Mouse (Mus musculus) heart, embryonic 10.5 days (tissue): ENCODE data around the gene Tmem150a. TPM values are rescaled to one million over a fixed set of nuclear protein-coding genes. Genes with fewer than 3 reads are reported as not detected.

Experiments used
- DNase-seq: peaks from one replicate; pipeline ENCODE4 v3.0.0-alpha.2; 2017; ENCODE audit warnings: low spot score
- H3K27ac ChIP-seq: fragments of 300-500 bp; sonication (generic); 2 replicates; pipeline ENCODE4 v1.5.1; 2016; ENCODE audit warnings: mild to moderate bottlenecking
- H3K27me3 ChIP-seq: fragments of 300-500 bp; sonication (generic); 2 replicates; pipeline ENCODE4 v1.6.1; 2016; ENCODE audit warnings: mild to moderate bottlenecking; ENCODE audit not compliant: poor library complexity, insufficient read depth, severe bottlenecking
- H3K36me3 ChIP-seq: fragments of 300-500 bp; sonication (generic); 2 replicates; pipeline ENCODE4 v1.6.1; 2016; ENCODE audit warnings: mild to moderate bottlenecking, moderate library complexity
- H3K4me1 ChIP-seq: fragments of 300-500 bp; sonication (generic); 2 replicates; pipeline ENCODE4 v1.6.1; 2016; ENCODE audit warnings: mild to moderate bottlenecking
- H3K4me3 ChIP-seq: fragments of 300-500 bp; sonication (generic); 2 replicates; pipeline ENCODE4 v1.5.1; 2016; ENCODE audit warnings: mild to moderate bottlenecking, moderate library complexity
- H3K9me3 ChIP-seq: fragments of 300-500 bp; sonication (generic); 2 replicates; pipeline ENCODE4 v1.6.1; 2016; ENCODE audit warnings: mild to moderate bottlenecking, moderate library complexity
- WGBS: fragments of 180-500 bp; shearing (Covaris S2); methylation state at CpG from one replicate; pipeline ENCODE4 v1.1.7; 2016; 5-methylcytosine and 5-hydroxymethylcytosine counted together
- polyA plus RNA-seq: library from polyadenylated mRNA; unstranded; fragments of >200 nt; fragmentation: Nextera tagmentation; extraction: Ambion mirVana; gene quantifications from 2 replicates; pipeline ENCODE4 v1.2.1, GENCODE M21; 2016

The Tmem150a gene
- polyA plus RNA-seq, 1 experiment from 2014 or later: 24.9 TPM

GRCm38 (mm10) chr6:72333111-72333510, 22.1 kb upstream of the Tmem150a start:
- Histone ChIP-seq H3K27ac (peak overlapping the region; percentile 47; the same call in 1 of the 2 replicates), H3K36me3 (peaks cover 94% of the 10 kb centered on the region), H3K4me3 (no peak overlapping the region), H3K27me3 (no peaks in the 10 kb centered on the region), H3K9me3 (no peaks in the 10 kb centered on the region), H3K4me1 (peaks cover 10% of the 10 kb centered on the region; the same call in 1 of the 2 replicates)
- 46% methylated on average over 5 of the region's 5 CpGs for WGBS
- no peak for DNase-seq

- peaks cover 66% of the 10 kb centered on the region for H3K36me3 ChIP-seq
- no peaks in the 10 kb centered on the region for H3K27me3 ChIP-seq
- H3K27ac ChIP-seq: no peak overlapping the region
- no peak for DNase-seq
- 72% methylated on average over 2 of the region's 2 CpGs for WGBS
- no peaks in the 10 kb centered on the region for H3K9me3 ChIP-seq
- H3K4me3 ChIP-seq: no peak overlapping the region
- peaks cover 14% of the 10 kb centered on the region for H3K4me1 ChIP-seq
Observed at GRCm38 (mm10) chr6:72340481-72340880, 14.8 kb upstream of the Tmem150a start.

DNA sequence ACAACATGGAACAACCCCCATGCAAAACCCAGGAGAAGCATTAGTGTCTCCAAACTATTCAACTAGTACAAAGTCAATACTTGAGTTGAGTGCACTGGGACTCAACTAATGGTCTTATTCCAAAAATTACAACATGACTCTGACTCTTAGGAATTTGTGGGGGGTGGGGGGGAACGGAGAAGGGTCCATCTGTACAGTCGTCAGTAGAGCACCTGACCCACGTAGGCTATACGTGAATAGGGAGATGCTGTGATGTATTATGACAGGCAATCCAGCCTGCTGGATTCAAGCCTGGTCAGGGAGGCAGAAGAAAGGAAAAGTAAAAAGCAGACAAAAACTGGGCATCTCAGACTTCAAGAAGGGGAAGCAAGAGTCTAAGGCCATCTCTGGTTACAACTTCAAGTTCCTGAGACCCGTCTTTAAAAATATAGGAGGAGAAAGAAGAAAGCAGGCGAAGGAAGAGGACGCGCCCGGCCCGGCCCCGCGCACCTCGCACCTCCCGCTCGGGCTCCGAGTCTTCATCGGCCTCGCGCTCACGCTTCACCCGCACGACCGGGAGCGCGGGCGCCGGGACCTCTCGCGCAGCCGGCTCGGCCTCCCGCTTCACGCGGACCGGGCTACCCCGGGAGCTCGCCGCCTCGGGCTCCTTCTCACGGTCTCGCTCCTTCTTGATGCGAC, 10.7 kb upstream of the Tmem150a start:
- no peak for DNase-seq
- Histone ChIP-seq H3K4me1 (peaks cover 37% of the 10 kb centered on the region), H3K36me3 (peaks cover 38% of the 10 kb centered on the region), H3K9me3 (no peaks in the 10 kb centered on the region), H3K27ac (peak overlapping the region; percentile 97), H3K27me3 (no peaks in the 10 kb centered on the region), H3K4me3 (peak overlapping the region; percentile 95)
- under 1% methylated on average over 42 of the region's 42 CpGs for WGBS

DNA sequence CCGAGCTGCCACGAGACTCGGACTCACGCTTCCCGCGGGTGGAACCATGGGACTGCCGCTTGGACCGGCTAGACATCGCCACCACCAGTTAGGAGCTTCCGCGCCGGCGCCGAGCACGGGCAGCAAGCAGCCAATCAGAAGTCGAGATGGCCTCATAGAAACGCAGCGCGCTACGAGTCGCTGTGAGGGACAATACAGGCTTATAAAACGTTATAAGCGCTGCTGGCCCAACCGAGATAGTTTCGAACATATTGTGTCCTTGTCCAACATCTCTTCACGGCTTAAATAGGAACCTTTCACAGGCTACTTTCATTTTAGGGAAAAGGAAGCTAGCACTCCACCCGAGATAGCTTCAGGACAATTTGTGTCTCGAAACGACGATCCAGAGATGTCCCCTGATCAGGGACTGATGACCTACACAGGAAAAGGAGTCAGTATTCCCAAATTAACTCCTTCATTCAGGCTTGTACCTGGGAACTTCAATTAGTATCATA, 10.1 kb upstream of the Tmem150a start, which contains the start of gene Usp39:
TSS of gene Usp39 (minus strand) at position 111 of the 494 bp plus-strand sequence.
- H3K27ac ChIP-seq: peak within 1 kb of the TSS; percentile 97
- H3K27me3 ChIP-seq: no peaks in the 10 kb centered on the region
- peak; percentile 96 for DNase-seq
- peak within 1 kb of the TSS; percentile 95 for H3K4me3 ChIP-seq
- no peaks in the 10 kb centered on the region for H3K9me3 ChIP-seq
- H3K4me1 ChIP-seq: peaks cover 37% of the 10 kb centered on the region
- peaks cover 38% of the 10 kb centered on the region for H3K36me3 ChIP-seq
- WGBS: under 1% methylated on average over 30 of the region's 30 CpGs

GRCm38 (mm10) chr6:72345633-72346032, 9.6 kb upstream of the Tmem150a start:
- DNase-seq: no peak
- 47% methylated on average over 6 of the region's 6 CpGs for WGBS
- Histone ChIP-seq H3K9me3 (no peaks in the 10 kb centered on the region), H3K4me3 (peak overlapping the region; percentile 95), H3K36me3 (peaks cover 39% of the 10 kb centered on the region), H3K27me3 (no peaks in the 10 kb centered on the region), H3K27ac (peak overlapping the region; percentile 97), H3K4me1 (peaks cover 37% of the 10 kb centered on the region)

GRCm38 (mm10) chr6:72346261-72346660, 9.0 kb upstream of the Tmem150a start:
- peaks cover 38% of the 10 kb centered on the region for H3K36me3 ChIP-seq
- H3K27ac ChIP-seq: no peak overlapping the region
- 83% methylated on average over 4 of the region's 4 CpGs for WGBS
- H3K9me3 ChIP-seq: no peaks in the 10 kb centered on the region
- peaks cover 42% of the 10 kb centered on the region for H3K4me1 ChIP-seq
- H3K27me3 ChIP-seq: no peaks in the 10 kb centered on the region
- H3K4me3 ChIP-seq: no peak overlapping the region
- no peak for DNase-seq

GRCm38 (mm10) chr6:72347166-72347941, 7.9 kb upstream of the Tmem150a start, which contains the start of gene 0610030E20Rik:
Gene 0610030E20Rik (plus strand): TSS chr6:72347317.
- under 1% methylated on average over 72 of the region's 72 CpGs for WGBS
- peak within 1 kb of the TSS; percentile 98 for H3K27ac ChIP-seq
- H3K9me3 ChIP-seq: no peaks in the 10 kb centered on the region
- peaks cover 47% of the 10 kb centered on the region for H3K4me1 ChIP-seq
- H3K36me3 ChIP-seq: peaks cover 33% of the 10 kb centered on the region
- H3K4me3 ChIP-seq: peak within 1 kb of the TSS; percentile 83
- no peaks in the 10 kb centered on the region for H3K27me3 ChIP-seq
- peak; percentile 91 for DNase-seq

GRCm38 (mm10) chr6:72348411-72348810, 6.8 kb upstream of the Tmem150a start:
- 73% methylated on average over 10 of the region's 10 CpGs for WGBS
- 0 out of 2 replicates have a peak overlapping the region, but pooled peaks have one; percentile 98 for H3K27ac ChIP-seq
- H3K27me3 ChIP-seq: no peaks in the 10 kb centered on the region
- H3K4me1 ChIP-seq: peaks cover 46% of the 10 kb centered on the region
- no peak for DNase-seq
- H3K36me3 ChIP-seq: peaks cover 27% of the 10 kb centered on the region
- peak overlapping the region; percentile 83; the same call in 1 of the 2 replicates for H3K4me3 ChIP-seq
- H3K9me3 ChIP-seq: no peaks in the 10 kb centered on the region

DNA sequence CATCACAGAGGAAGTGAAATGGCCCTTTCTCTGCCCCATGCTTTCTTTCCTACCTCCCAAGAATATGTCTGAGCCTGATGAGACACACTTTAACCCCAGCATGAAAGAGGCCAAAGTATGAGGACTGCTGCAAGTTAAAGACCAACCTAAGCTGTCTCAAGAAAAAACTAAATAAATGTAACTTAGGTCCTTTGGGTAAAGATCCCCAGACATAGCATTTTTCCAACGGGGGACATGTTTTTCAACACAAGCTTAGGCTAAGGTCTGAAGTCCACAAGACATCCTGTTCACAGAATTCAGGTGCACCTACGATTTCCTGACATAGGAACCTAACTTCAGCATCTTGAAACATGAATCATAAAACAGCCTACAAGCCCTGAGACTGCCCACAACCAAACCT, 5.0 kb upstream of the Tmem150a start:
- Histone ChIP-seq H3K27me3 (no peaks in the 10 kb centered on the region), H3K4me3 (no peak overlapping the region), H3K27ac (no peak overlapping the region), H3K36me3 (peaks cover 27% of the 10 kb centered on the region), H3K4me1 (peaks cover 43% of the 10 kb centered on the region), H3K9me3 (no peaks in the 10 kb centered on the region)
- WGBS: 92% methylated on average over 2 of the region's 2 CpGs
- DNase-seq: no peak

DNA sequence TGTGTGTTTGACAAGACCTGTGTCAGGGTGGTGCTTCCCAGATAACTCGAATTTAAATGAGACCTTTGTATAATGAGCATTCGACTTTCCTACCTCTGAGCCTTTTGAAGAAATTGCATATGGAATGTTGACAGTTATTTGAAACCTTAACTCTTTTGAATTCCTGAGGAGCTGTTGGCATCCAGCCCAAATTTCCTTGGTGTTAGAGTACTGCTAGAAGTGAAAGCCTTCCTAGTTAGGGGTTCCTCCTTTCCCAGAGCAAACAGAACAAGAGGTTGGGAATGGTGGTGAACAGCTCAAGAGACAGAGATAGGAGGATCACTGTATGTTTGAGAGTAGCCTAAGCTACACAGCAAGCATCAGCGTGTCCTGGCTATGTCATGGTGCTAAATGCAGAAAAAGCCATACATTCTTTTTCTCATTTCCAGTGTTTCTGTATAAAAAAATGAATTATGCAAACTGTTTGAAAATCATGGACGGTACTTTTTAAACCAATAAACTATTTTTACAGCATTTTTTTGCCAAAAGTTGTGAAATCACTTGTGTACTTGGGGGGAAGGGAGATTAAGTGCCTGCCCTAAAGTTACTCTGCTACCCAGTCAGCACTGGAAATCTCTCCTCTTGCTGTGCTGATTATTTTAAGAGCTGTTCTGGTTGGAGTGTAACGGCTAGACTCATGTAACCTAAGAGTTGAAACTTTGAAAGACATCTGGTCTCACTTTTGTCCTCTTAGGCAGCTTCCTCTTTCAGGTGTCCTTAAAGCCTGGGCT, 2.4 kb upstream of the Tmem150a start:
- no peak overlapping the region for H3K27ac ChIP-seq
- H3K4me3 ChIP-seq: no peak overlapping the region
- H3K27me3 ChIP-seq: no peaks in the 10 kb centered on the region
- peaks cover 35% of the 10 kb centered on the region for H3K36me3 ChIP-seq
- peaks cover 54% of the 10 kb centered on the region for H3K4me1 ChIP-seq
- no peak for DNase-seq
- no peaks in the 10 kb centered on the region for H3K9me3 ChIP-seq
- 70% methylated on average over 5 of the region's 5 CpGs for WGBS

DNA sequence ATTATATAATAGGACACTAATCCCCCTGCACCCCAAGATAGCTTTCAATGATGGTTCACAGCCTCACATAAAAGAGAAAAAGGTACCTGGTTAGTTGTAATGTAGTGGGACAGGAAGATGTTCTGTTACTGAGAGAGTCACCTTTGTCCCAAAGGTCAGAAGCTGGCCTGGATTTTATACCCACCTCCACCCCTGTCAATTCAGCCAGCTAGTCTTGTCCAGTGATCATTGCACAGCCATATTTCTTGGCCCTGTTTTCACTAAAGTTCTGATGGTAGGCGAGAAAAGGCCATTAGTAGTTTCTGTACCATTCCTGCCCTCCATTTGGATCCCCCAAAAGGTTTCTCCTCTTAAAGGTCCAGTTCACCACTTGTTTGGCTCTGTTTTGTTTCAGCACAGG, 1.2 kb upstream of the Tmem150a start:
- Histone ChIP-seq H3K9me3 (no peaks in the 10 kb centered on the region), H3K27ac (no peak overlapping the region), H3K4me3 (no peak overlapping the region), H3K36me3 (peaks cover 40% of the 10 kb centered on the region), H3K4me1 (peaks cover 48% of the 10 kb centered on the region), H3K27me3 (no peaks in the 10 kb centered on the region)
- WGBS: 70% methylated on average over 1 of the region's 1 CpGs
- DNase-seq: no peak

GRCm38 (mm10) chr6:72356001-72356532, 820 bp downstream of the Tmem150a start:
- peaks cover 40% of the 10 kb centered on the region for H3K36me3 ChIP-seq
- peaks cover 52% of the 10 kb centered on the region for H3K4me1 ChIP-seq
- no peak for DNase-seq
- H3K27ac ChIP-seq: peak overlapping the region; percentile 86; the same call in 1 of the 2 replicates
- H3K4me3 ChIP-seq: peak overlapping the region; percentile 74
- H3K9me3 ChIP-seq: no peaks in the 10 kb centered on the region
- H3K27me3 ChIP-seq: no peaks in the 10 kb centered on the region
- 32% methylated on average over 8 of the region's 8 CpGs for WGBS
